Mouse (Mus musculus) cerebral cortex, adult 2 months (tissue): ENCODE measurements around the gene Itgb4.

Experiments used
- WGBS: fragments of 180-500 bp; shearing (Covaris S2); methylation state at CpG from one replicate; pipeline ENCODE4 v1.1.7; 2018; 5-methylcytosine and 5-hydroxymethylcytosine counted together

Itgb4 gene

DNA sequence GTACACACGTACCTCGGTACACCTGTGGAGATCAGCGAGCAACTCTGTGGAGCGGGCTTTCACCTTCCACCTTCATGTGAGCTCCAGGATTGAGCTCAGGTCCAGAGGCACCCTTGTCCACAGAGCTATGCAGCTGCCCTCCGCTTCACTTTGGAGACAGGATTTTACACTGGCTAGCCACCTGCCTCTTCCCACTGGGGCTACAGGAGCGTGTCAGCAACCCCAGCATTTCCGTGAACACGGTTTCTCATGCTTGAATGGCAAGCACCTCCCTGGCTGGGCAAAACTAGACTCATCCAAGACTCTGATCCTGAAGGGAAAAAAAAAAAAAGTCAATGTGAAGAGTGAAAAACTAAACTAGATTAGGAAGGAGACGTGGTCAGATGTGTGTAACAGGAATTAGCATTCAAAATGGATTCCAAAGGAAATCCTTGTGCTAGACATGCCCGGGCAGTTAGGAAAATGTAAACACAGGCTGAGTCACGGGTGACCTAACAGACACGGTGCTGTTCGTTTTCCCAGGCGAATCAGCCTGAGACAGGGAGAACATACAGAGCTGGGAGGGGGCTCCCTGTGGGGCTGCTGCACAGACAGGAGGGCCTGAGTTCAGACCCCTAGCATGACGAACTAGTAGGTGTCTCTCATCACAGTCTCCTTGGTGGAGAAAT lies 4.4 kb upstream of the Itgb4 start:
- 79% methylated on average over 15 of the region's 15 CpGs for WGBS

DNA sequence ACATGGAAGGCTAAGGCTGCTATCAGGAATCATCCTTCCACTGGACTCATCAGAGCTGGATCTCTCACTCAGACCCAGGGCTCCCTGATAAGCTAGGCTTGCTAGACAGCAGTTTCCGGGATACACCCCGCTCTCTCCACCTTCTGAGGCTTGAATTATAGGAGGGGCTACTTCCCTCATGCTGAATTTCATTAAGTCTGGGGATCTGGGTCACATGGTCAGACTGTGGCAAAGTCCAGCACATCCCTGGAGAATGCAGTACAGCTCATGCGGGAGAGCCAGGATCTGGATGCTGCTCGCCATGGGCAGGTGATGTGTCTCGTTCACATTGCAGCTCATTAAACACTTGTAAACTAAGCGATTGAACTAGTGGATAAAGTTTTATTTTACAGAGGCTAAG lies 3.5 kb upstream of the Itgb4 start:
- WGBS = 91% methylated on average over 6 of the region's 6 CpGs

DNA sequence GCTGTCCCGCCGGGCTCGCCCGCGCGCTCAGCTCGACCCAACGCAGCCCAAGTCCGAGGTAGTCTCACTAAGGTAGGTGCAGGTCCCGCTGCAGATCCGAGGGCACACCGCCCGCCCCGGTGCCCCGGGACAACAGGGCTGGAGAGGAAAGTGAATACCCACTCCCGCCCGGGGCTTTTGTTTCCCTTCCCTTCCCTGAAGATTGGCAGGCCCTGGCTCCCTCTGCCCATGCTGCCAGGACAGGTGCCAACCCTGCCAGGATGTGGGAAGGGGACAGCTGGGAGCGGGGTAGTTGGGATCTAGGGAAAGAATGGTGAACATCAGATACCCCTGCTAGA lies 543 bp downstream of the Itgb4 start:
- whole genome bisulfite sequencing = 7% methylated on average over 18 of the region's 18 CpGs

DNA sequence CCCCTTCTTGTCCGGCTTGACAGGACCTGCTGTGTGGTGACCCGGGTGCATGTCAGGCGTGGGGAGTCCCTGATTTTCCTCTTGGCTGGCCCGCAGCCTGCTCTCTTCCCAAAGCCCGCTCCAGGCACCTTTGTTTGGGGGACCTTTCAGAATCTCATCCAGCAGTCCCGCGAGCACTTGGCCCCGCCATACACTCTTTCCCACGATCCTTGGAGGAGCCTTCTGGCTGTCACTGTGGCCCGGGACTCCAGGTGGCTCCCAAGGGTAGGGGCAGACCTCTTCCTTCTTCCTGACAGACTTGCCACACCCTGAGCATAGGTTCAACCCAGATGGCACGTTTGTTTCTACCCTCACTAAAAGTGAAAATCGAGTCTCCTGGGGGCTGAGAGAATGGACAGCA lies 1.0 kb downstream of the Itgb4 start:
- WGBS = 35% methylated on average over 12 of the region's 12 CpGs

DNA sequence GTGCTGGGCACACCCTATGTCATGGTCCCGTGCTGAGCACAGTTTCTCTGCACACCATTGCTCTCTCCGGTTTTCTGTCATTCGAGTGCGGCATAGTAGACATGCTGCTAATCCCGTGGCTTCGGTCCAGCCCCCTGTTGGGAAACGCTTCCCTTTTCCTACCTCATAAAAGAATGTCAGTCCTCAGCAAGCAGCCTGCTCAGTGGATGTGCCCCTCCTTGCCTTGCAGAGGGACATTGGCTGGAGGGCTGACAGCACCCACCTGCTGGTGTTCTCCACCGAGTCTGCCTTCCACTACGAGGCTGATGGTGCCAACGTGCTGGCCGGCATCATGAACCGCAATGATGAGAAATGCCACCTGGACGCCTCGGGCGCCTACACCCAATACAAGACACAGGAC lies 8.0 kb downstream of the Itgb4 start:
- 83% methylated on average over 15 of the region's 15 CpGs for WGBS

DNA sequence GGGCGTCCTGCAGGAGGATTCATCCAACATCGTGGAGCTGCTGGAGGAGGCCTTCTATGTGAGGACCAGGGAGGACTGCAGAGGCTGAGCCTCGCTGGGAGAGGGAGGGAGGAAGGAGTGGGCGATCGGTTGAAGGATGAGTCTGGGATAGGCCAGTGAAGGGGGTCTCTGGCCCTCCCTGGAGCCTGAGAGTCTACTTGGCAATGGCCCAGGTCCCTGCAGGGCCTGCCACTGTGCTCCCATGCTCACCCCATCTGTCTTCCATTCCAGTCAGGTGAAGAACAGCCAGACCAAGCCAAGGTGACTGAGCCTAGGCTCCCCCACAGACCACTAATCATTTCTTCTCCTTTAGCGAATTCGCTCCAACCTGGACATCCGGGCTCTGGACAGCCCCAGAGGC lies 8.8 kb downstream of the Itgb4 start:
- WGBS = 89% methylated on average over 8 of the region's 8 CpGs

DNA sequence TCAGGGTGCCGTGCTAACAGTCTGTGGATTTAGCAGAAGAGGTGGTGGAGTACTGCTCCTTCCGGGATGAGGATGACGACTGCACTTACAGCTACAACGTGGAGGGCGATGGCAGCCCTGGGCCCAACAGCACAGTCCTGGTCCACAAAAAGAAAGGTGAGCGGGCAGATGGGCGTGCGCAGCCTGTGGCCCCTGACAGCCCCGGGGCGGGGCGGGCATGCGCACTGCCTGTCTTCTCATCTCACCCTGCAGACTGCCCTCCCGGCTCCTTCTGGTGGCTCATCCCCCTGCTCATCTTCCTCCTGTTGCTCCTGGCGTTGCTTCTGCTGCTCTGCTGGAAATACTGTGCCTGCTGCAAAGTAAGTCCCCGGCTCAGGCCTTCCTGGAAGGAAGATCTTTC lies 15.2 kb downstream of the Itgb4 start:
- WGBS = 45% methylated on average over 15 of the region's 15 CpGs

DNA sequence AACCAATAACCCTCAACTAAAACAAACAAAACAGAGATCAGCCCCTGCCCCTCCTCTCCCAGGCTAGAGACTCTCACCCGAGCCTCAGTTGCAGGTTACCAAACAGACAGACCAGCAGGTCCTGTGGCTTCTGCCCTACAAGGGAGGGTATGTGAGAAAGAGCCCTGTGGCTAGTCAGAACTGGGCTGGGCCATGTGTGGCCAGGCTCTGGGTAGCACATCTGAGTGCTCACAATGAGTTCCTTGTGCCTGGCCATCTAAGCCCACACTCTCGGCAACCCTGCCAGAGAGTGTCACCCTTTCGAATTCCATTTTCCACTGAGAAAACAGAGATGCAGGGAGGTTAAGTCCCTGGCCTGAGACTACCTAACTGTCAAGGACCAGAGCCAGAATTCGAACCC lies 17.6 kb downstream of the Itgb4 start:
- WGBS = 72% methylated on average over 4 of the region's 4 CpGs

DNA sequence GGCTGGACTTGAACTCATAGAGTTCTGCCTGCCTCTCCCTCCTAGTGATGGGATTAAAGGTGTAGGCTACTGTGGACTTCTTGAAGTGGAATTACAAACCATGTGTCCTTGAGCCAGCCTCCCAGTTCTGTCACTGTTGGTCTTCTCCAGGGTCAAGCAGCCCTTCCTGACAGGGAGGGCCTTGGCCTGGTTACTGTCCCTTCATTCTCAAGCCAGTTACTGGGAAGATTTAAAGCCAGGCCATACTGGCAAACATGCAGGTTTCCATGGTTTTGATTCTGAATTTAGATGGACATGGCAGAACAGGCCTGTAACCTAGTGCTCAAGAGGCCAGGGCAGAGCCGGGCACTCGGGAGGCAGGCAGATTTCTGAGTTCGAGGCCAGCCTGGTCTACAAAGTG lies 20.7 kb downstream of the Itgb4 start:
- WGBS = 98% methylated on average over 3 of the region's 3 CpGs

DNA sequence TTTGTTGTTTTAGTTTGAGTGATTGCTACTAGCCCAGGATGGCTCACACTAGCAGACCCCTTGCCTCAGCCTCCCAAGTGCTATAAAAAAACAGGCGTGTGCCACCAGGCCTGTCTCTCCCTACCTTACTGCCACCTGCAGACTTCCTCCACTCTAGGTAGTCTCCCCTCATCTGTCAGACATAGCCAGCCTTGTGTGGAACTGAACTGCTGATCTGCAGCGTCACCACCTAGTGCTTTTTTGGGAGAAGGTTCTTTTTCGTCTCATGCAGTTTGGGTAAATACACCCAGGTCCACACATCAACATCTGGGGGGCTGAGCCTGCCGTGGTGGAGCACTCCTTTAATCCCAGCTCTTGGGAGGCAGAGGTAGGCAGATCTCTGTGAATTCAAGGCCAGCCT lies 22.5 kb downstream of the Itgb4 start:
- 84% methylated on average over 4 of the region's 4 CpGs for WGBS

DNA sequence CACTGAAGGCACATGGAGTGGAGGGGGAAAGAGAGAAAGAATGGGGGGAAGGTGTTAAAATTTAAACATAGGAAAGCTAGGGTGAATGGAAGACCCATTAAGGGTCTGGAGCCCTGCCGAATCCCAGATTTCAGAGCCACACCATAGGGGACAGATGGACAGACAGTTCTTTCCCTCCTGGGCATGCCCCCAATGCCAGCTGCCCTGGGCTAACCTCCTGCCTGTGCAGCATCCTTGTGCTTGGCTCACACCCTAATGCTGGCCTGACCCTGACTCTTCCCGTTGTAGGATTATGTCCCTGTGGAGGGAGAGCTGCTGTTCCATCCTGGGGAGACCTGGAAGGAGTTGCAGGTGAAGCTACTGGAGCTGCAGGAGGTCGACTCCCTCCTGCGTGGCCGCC lies 23.2 kb downstream of the Itgb4 start:
- WGBS = 75% methylated on average over 5 of the region's 5 CpGs

DNA sequence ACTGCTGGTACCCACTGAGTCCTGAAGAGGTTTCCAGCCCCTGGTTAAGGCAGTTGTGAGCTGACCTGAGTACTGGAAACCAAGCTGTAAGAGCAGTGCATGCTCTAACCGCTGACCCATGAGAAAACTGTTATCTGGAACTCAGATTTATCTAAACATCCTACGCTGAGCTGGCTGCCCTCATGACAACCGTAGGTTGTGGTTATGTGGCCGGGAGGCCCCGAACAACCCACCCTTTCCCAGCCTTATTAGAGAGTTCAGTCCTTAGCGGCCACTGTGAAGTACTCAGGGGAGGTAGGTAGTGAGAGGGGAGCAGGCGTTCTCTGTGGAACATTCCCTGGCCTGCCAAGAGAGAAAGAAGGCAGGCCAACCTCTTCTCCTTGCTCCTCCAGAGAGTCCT lies 24.5 kb downstream of the Itgb4 start:
- 88% methylated on average over 7 of the region's 7 CpGs for WGBS

DNA sequence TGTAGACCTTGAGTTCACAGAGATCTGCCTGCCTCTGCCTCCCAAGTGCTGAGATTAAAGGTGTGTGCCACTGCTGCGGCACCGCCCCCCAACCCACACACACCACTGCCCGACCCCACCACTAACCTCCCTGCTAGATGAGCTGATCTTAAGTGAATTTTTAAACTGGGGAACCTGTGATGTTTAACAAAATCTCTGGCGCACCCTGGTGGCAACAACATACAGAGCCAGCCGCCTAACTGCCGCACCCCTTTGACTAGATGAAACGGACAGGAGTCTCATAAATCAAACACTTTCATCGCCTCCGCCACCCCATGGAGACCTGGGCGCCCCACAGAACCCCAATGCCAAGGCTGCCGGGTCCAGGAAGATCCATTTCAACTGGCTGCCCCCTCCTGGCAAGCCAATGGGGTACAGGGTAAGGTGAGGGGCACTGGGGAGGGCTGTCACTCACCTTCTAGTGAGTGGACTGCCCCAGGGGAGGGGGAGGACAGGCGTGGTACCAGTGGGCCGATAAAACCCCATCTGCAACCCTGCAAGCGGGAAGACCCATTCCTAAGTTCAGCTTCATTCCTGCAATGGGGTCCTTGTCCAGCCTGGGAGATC lies 25.1 kb downstream of the Itgb4 start:
- WGBS = 14% methylated on average over 14 of the region's 14 CpGs

DNA sequence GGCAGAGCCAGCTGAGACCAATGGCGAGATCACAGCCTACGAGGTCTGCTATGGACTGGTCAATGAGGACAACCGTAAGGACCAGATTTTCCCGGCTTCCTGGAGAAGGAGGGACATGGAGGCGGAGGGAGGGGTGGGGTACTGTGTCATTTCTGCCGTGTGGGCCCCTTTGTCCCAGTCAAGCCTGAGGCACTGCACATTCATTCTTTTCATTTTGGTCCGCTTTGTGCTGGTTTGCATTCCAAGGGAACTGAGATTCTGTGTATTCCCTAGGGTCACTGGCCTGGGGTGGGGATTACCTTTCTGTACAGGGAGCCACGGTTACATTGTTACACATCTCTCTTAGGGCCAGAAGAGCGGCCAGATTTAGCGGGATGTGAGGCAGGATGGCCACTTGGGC lies 26.1 kb downstream of the Itgb4 start:
- WGBS = 61% methylated on average over 10 of the region's 10 CpGs

DNA sequence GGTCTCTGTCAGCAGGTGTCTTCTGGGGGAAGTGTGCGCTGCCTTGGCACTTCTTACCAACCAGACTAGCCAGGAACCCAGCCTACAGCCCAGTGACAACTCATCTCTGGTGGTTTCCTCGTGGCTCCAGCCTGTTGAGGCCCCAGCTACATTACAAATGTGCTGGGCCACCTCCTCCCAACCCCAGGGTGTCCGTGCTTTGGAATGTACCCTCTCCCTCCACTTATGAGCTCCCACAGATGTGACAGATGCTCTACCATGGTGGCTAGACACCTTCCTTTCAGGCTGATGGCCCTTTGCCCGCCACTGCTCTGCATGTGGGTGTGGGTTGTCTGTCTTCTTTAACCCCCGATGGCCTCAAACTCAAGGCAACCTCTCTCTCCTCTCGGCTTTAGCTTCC lies 27.2 kb downstream of the Itgb4 start:
- 71% methylated on average over 6 of the region's 6 CpGs for WGBS

DNA sequence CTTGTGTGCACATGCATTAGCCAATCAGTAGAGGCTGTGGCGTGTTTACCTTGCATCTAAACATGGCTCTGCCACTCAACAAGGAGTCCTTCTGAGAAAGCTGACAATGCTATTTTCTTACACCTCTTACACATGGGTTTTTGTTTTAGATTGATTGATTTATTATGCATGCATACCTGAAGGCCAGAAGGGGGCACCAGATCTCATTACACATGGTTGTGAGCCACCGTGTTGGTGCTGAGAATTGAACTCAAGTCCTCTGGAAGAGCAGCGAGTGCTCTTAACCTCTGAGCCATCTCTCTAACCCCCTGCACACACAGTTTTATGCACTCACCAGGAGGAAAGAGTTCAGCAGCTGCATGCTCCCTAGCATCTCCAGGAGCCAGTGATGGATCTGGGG lies 28.4 kb downstream of the Itgb4 start:
- WGBS = 90% methylated on average over 3 of the region's 3 CpGs

DNA sequence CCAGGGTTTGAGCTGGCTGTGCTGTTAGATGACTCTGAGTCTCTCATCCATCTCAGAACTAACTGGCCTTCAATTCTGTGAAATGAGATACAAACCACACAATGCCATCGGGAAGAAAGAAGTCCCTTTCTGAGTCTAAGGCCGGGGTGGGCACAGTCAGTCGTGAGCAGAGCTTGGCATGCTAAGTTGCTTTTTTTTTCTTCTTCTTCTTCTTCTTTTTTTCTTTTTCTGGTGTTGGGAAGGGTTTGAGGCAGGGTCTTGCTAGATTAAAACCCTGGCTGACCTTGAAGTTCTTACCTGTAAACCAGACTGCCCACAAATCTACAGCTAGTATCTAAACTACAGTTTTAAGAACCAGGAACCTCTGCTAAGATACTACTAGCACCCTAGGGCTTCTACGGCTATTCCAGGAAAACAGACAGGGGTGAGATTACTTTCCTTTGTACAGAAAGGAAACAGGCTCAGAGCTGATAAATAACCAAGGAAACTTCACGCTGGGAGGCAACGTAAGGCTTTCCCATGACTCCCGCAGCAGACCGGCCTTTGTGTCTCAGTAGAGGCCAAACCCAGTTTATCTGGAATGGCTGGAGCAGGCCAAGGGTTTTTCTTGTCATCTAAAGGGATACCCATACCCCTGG lies 29.8 kb downstream of the Itgb4 start:
- WGBS = 36% methylated on average over 8 of the region's 8 CpGs

DNA sequence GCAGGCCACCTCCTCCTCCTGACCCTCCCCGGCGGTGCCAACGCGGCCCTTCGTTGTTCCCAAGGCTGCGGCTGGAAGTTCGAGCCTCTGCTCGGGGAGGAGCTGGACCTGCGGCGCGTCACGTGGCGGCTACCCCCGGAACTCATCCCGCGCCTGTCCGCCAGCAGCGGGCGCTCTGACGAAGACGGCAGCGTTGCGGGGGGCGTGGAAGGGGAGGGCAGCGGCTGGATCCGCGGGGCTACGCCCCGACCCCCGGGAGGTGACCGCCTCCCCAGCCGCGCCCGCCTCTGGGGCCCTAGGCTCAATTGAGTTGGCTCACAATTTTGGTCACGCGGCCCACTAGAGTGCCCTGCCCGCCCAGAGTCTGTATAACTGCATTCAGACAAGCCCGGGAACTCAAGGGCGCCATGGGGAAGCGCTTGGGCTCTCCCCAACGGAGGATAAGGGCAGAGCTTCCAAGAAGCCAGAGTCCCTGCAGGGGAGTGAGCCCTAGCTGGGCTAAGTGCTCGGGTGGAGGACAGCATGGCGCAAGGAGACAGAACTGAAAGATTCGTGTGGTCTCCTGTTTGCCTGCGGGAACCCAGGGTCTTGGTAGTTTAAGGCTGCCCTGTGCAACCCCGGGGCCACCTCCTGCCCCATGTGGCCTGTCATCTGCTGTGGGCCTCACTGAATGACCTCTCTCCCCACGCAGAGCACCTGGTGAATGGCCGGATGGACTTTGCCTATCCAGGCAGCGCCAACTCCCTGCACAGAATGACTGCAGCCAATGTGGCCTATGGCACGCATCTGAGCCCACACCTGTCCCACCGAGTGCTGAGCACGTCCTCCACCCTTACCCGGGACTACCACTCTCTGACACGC lies 30.6 kb downstream of the Itgb4 start:
- WGBS = 7% methylated on average over 54 of the region's 54 CpGs

DNA sequence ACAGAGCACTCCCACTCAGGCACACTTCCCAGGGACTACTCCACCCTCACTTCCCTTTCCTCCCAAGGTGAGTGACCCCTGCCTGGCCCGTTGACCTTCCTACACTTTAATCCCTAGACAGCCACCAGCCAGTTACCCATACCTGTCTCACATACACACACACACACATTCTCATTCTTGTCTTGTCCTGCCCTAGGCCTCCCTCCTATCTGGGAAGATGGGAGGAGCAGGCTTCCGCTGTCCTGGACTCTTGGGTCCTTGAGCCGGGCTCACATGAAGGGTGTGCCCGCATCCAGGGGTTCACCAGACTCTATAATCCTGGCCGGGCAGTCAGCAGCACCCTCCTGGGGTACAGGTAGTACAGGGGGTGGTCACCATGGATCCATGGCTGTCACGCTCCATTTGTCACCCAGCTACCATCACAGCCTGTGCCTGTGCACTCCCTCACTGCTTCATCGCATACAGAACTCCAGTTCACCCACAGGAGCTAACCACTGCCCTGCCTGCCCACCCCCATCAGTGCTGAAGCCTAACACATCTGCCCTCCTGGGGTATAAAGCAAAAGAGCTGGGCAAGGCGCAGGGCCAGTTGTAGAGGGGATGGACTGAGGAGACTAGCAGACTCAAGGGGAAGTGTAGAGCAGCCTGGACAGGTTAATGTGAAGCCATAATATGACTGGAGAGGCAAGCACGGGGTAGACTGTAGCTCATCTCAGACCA lies 31.4 kb downstream of the Itgb4 start:
- 81% methylated on average over 9 of the region's 9 CpGs for whole genome bisulfite sequencing

DNA sequence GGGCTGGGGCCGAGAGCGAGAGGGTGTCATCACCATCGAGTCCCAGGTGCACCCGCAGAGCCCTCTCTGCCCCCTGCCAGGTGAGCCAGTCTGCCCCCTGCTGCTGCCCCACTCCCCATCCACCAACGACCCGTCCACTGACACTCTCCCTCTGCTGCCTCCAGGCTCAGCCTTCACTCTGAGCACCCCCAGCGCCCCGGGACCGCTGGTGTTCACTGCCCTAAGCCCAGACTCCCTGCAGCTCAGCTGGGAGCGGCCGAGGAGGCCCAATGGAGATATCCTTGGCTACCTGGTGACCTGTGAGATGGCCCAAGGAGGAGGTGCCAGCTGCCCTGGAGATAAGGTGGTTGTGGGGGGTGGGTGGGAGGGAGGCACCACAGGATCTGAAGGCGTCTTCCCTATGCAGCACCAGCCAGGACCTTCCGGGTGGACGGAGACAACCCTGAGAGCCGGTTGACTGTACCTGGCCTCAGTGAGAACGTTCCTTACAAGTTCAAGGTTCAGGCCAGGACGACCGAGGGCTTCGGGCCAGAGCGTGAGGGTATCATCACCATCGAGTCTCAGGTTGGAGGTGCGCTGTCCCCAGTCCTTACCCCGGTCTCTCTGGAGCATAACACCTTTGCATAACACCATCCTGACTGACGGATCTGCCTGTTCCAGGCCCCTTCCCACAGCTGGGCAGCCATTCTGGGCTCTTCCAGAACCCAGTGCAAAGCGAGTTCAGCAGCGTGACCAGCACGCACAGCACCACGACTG lies 32.8 kb downstream of the Itgb4 start:
- 93% methylated on average over 28 of the region's 28 CpGs for WGBS

DNA sequence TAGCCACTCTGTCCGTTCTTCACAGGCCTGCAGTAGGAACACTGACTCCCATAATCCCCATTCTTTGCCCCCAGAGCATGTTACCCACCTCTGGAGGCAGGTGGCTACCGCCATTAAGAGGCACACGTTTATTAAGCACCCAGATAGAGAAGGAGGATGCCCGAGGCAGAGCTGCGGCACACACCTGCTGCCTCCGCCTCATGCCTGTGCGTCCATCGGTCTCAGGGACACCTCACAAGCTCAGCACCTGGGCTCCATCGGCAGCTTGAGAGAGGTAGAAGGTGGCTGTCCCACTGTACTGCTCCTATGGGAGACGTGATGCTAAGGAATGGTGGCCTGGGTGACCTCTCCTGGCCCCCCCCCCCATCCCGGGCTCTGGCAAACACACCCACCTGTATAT lies 33.9 kb downstream of the Itgb4 start:
- 92% methylated on average over 11 of the region's 11 CpGs for WGBS
